Mouse (Mus musculus) A20 (cell line): ENCODE data around the gene Krtap29-1.

Experiments used
- DNase-seq: peaks from one replicate; pipeline ENCODE4 v3.0.0-alpha.2; 2011; ENCODE audit warnings: low read depth, low spot score

Gene Krtap29-1

GRCm38 (mm10) chr11:99948175-99948574 lies 30.7 kb downstream of the Krtap29-1 start, which contains the start of gene Krtap9-5:
Gene Krtap9-5, plus strand, starts transcription at chr11:99948475.
- DNase-seq = no peak

- no peak for DNase-seq
Observed at GRCm38 (mm10) chr11:99937751-99938264, 41.0 kb downstream of the Krtap29-1 start.

GRCm38 (mm10) chr11:99935991-99936390 lies 42.9 kb downstream of the Krtap29-1 start, which contains the start of gene Krtap31-2:
Gene Krtap31-2, plus strand, starts transcription at chr11:99936291.
- no peak for DNase-seq
